In genomic region chr3:127163749-127164148, GRCm38 (mm10) we compare ENCODE assay signal across 22 mouse cellular contexts.
DNase-seq lines count a peak whose midpoint lies in the region; ATAC-seq lines count a peak whose summit lies in the region.
"Had no signal": no experiment of that assay in that cellular context is flagged by ENCODE, and none has a peak within 500 bp of the region (broad histone marks: within the 10 kb centered on the region; RNA-seq: fewer than 3 reads in every experiment).

No protein-coding gene starts in this region.

- H3K9ac ChIP-seq in midbrain, embryonic 11.5 days (ENCODE audit: low read length) = no peak overlapping the region
- H3K9ac ChIP-seq in midbrain, embryonic 15.5 days = no peak overlapping the region
- H3K9ac ChIP-seq in kidney, embryonic 16.5 days (replicated peaks; ENCODE audit: low read length) = no peak overlapping the region
- H3K9ac ChIP-seq: embryonic facial prominence, embryonic 13.5 days; forebrain, embryonic 12.5 days; heart, embryonic 15.5 days; hindbrain, embryonic 14.5 days; intestine, embryonic 15.5 days had no signal

- H3K4me2 ChIP-seq in midbrain, embryonic 11.5 days = no peak overlapping the region
- no peak overlapping the region for H3K4me2 ChIP-seq in midbrain, embryonic 15.5 days
- H3K4me2 ChIP-seq in kidney, embryonic 16.5 days (replicated peaks; ENCODE audit: low read depth, low read length) = no peak overlapping the region
- H3K4me2 ChIP-seq: embryonic facial prominence, embryonic 13.5 days; forebrain, embryonic 12.5 days; heart, embryonic 11.5 days; heart, embryonic 15.5 days; hindbrain, embryonic 14.5 days; intestine, embryonic 15.5 days had no signal

- no peaks in the 10 kb centered on the region for H3K9me3 ChIP-seq in midbrain, embryonic 11.5 days (ENCODE audit: control insufficient read depth, low read length)
- H3K9me3 ChIP-seq in midbrain, embryonic 15.5 days = no peaks in the 10 kb centered on the region
- no peaks in the 10 kb centered on the region for H3K9me3 ChIP-seq in kidney, embryonic 16.5 days (ENCODE audit: low read length)
- H3K9me3 ChIP-seq: embryonic facial prominence, embryonic 13.5 days; forebrain, embryonic 12.5 days; heart, embryonic 15.5 days; intestine, embryonic 15.5 days had no signal

- H3K27ac ChIP-seq in midbrain, embryonic 11.5 days (ENCODE audit: low read depth, low read length) = no peak overlapping the region
- no peak overlapping the region for H3K27ac ChIP-seq in midbrain, embryonic 15.5 days
- no peak overlapping the region for H3K27ac ChIP-seq in kidney, embryonic 16.5 days (ENCODE audit: low read length)
- H3K27ac ChIP-seq: embryonic facial prominence, embryonic 13.5 days; forebrain, embryonic 12.5 days; heart, adult 2 months; heart, embryonic 15.5 days; hindbrain, embryonic 14.5 days; intestine, embryonic 15.5 days had no signal

- no peak overlapping the region for H3K4me3 ChIP-seq in midbrain, embryonic 11.5 days (ENCODE audit: low read depth, low read length)
- no peak overlapping the region for H3K4me3 ChIP-seq in midbrain, embryonic 15.5 days
- H3K4me3 ChIP-seq in kidney, embryonic 16.5 days (ENCODE audit: low read length) = no peak overlapping the region
- H3K4me3 ChIP-seq: embryonic facial prominence, embryonic 13.5 days; forebrain, embryonic 12.5 days; heart, adult 2 months; heart, embryonic 15.5 days; intestine, embryonic 15.5 days had no signal

- WGBS in midbrain, embryonic 11.5 days = 46% methylated on average over 3 of the region's 3 CpGs
- WGBS in midbrain, embryonic 15.5 days = 52% methylated on average over 3 of the region's 3 CpGs
- 44% methylated on average over 3 of the region's 3 CpGs for WGBS in kidney, embryonic 16.5 days

- no peak for ATAC-seq in midbrain, embryonic 11.5 days (ENCODE audit: low FRiP score)
- ATAC-seq in midbrain, embryonic 15.5 days (replicated peaks) = no peak
- ATAC-seq in kidney, embryonic 16.5 days (ENCODE audit: low FRiP score, low TSS enrichment) = no peak
- ATAC-seq: activated CD4-positive, CD25-positive, alpha-beta regulatory T cell, adult 4 months; forebrain, embryonic 16.5 days; intestine, embryonic 15.5 days; Patski had no signal

- peak; percentile 34 for DNase-seq in cerebellum, adult 11 months
- DNase-seq in cerebellum, postnatal 10 days = no peak
- DNase-seq in midbrain, embryonic 11.5 days (ENCODE audit: low spot score, missing footprints) = peak; percentile 62
- DNase-seq in cerebellum, adult 9-11 months = peak; percentile 73
- DNase-seq in c-Kit-positive CD71-positive TER-119-positive erythroid progenitor cells, embryonic 14.5 days (ENCODE audit: low spot score) = no peak
- DNase-seq in testis, postnatal 14 days (ENCODE audit: low spot score) = no peak
- DNase-seq: adrenal gland, postnatal 14 days; gastrocnemius, postnatal 14 days; heart, adult 2 months; heart, postnatal 14 days; kidney, adult 18-20 months had no signal

- peaks cover 9% of the 10 kb centered on the region for H3K27me3 ChIP-seq in midbrain, embryonic 11.5 days (ENCODE audit: control insufficient read depth, insufficient read depth, low read length)
- no peaks in the 10 kb centered on the region for H3K27me3 ChIP-seq in midbrain, embryonic 15.5 days (replicated peaks)
- peaks cover 23% of the 10 kb centered on the region for H3K27me3 ChIP-seq in kidney, embryonic 16.5 days (ENCODE audit: insufficient read depth, low read length)
- H3K27me3 ChIP-seq: Patski had no signal

- H3K4me1 ChIP-seq in midbrain, embryonic 11.5 days (ENCODE audit: control insufficient read depth, insufficient read depth, low read length) = peaks cover 11% of the 10 kb centered on the region
- H3K4me1 ChIP-seq in midbrain, embryonic 15.5 days = peaks cover 23% of the 10 kb centered on the region
- peaks cover 12% of the 10 kb centered on the region for H3K4me1 ChIP-seq in kidney, embryonic 16.5 days (ENCODE audit: insufficient read depth, low read length)

- H3K36me3 ChIP-seq in midbrain, embryonic 11.5 days (ENCODE audit: control insufficient read depth, insufficient read depth, low read length) = no peaks in the 10 kb centered on the region
- H3K36me3 ChIP-seq in midbrain, embryonic 15.5 days (replicated peaks) = no peaks in the 10 kb centered on the region
- H3K36me3 ChIP-seq in kidney, embryonic 16.5 days (ENCODE audit: insufficient read depth, low read length) = no peaks in the 10 kb centered on the region
- H3K36me3 ChIP-seq: embryonic facial prominence, embryonic 13.5 days; forebrain, embryonic 12.5 days; heart, embryonic 15.5 days; intestine, embryonic 15.5 days had no signal

Comparison
In these comparisons a context has a peak if more than half of its experiments do, and no peak if none do; other contexts are left out.
1. DNase-seq: peak in cerebellum, adult 11 months (single experiment), midbrain, embryonic 11.5 days (single experiment) and cerebellum, adult 9-11 months (single experiment); none in cerebellum, postnatal 10 days (0 of 2), c-Kit-positive CD71-positive TER-119-positive erythroid progenitor cells, embryonic 14.5 days (single experiment) and testis, postnatal 14 days (single experiment).